Mouse (Mus musculus) liver, embryonic 16.5 days (tissue): ENCODE data around the gene Cab39. TPM values are rescaled to one million over a fixed set of nuclear protein-coding genes. Genes with fewer than 3 reads are reported as not detected.

Source experiments
- ATAC-seq: fragments of 200-750 bp; cut with Nextera tagmentation; 2 replicates; pipeline ENCODE4 v1.8.0; 2017; ENCODE audit warnings: low read depth, mild to moderate bottlenecking, moderate number of reproducible peaks, moderate library complexity
- H3K27ac ChIP-seq: fragments of 300-500 bp; sonication (generic); 2 replicates; pipeline ENCODE4 v1.5.1; 2014; ENCODE audit warnings: mild to moderate bottlenecking, low read length
- H3K27me3 ChIP-seq: fragments of 300-500 bp; sonication (generic); 2 replicates; pipeline ENCODE4 v1.6.1; 2014; ENCODE audit warnings: low read depth, low read length, mixed read lengths; ENCODE audit not compliant: control insufficient read depth, insufficient read depth
- H3K36me3 ChIP-seq: fragments of 300-500 bp; sonication (generic); 2 replicates; pipeline ENCODE4 v1.6.1; 2014; ENCODE audit warnings: mild to moderate bottlenecking; ENCODE audit not compliant: control insufficient read depth, insufficient read depth
- H3K4me1 ChIP-seq: fragments of 300-500 bp; sonication (generic); 2 replicates; pipeline ENCODE4 v1.6.1; 2014; ENCODE audit warnings: low read depth, low read length, mixed read lengths; ENCODE audit not compliant: control insufficient read depth
- H3K4me2 ChIP-seq: fragments of 300-500 bp; sonication (generic); 2 replicates; pipeline ENCODE4 v1.6.1; 2014; ENCODE audit warnings: low read depth, low read length, mixed read lengths
- H3K4me3 ChIP-seq: fragments of 300-500 bp; sonication (generic); 2 replicates; pipeline ENCODE4 v1.5.1; 2014; ENCODE audit warnings: low read depth, mild to moderate bottlenecking, low read length
- H3K9ac ChIP-seq: fragments of 300-500 bp; sonication (generic); 2 replicates; pipeline ENCODE4 v1.6.1; 2014; ENCODE audit warnings: low read depth, low read length
- H3K9me3 ChIP-seq: fragments of 300-500 bp; sonication (generic); replicated peaks from 2 replicates; pipeline ENCODE4 v1.6.1; 2016; ENCODE audit warnings: low read length; ENCODE audit not compliant: control insufficient read depth
- WGBS: fragments of 180-500 bp; shearing (Covaris S2); extraction: QIAGEN DNeasy Blood & Tissue Kit; methylation state at CpG from one replicate; pipeline ENCODE4 v1.1.7; 2014; ENCODE audit not compliant: insufficient replicate concordance; 5-methylcytosine and 5-hydroxymethylcytosine counted together
- polyA plus RNA-seq: library from polyadenylated mRNA; unstranded; fragments of >200 nt; fragmentation: Nextera tagmentation; extraction: Ambion mirVana; gene quantifications from 2 replicates; pipeline ENCODE4 v1.2.1, GENCODE M21; 2015

The Cab39 gene
- polyA plus RNA-seq, 1 experiment from 2014 or later = 11.2 TPM

DNA sequence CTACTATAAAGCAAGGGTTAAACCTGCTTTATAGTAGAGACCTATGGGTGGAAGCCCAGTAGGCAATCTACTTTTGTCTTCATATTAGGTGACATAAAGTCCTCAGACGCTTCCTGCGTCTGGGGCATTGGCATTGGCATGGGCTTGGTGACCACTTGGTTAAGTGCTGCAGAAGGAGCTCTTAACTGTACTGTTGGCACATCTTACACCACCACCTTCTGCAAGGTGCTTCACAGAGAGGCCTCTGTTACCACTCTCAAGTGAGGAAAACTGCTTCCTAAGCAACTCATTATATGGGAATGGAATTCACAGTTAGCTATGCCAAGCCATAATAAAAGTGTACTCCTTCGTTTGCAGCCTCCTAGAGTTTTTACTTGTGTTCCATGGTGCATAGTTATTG is 31.7 kb downstream of the Cab39 start:
- Histone ChIP-seq H3K27ac (no peak overlapping the region), H3K4me1 (no peaks in the 10 kb centered on the region), H3K9me3 (no peaks in the 10 kb centered on the region), H3K36me3 (peaks cover 18% of the 10 kb centered on the region), H3K9ac (no peak overlapping the region), H3K4me2 (no peak overlapping the region), H3K4me3 (no peak overlapping the region), H3K27me3 (no peaks in the 10 kb centered on the region)
- ATAC-seq = no peak
- 77% methylated on average over 3 of the region's 3 CpGs for WGBS

GRCm38 (mm10) chr1:85827166-85827565 is 33.9 kb downstream of the Cab39 start:
- Histone ChIP-seq H3K36me3 (peaks cover 7% of the 10 kb centered on the region; the same call in 1 of the 2 replicates), H3K27me3 (no peaks in the 10 kb centered on the region)

GRCm38 (mm10) chr1:85829016-85829415 is 35.8 kb downstream of the Cab39 start:
- no peaks in the 10 kb centered on the region for H3K9me3 ChIP-seq
- no peak overlapping the region for H3K4me2 ChIP-seq
- no peak overlapping the region for H3K9ac ChIP-seq
- no peak overlapping the region for H3K4me3 ChIP-seq
- no peak overlapping the region for H3K27ac ChIP-seq
- WGBS = 79% methylated on average over 1 of the region's 1 CpGs
- no peak for ATAC-seq
- 0 out of 2 replicates have a peak, but pooled peaks cover 3% of the 10 kb centered on the region for H3K36me3 ChIP-seq
- H3K4me1 ChIP-seq = no peaks in the 10 kb centered on the region
- H3K27me3 ChIP-seq = no peaks in the 10 kb centered on the region

More at GRCm38 (mm10) chr1:85827166-85827565, 33.9 kb downstream of the Cab39 start:
- Histone ChIP-seq H3K9ac (no peak overlapping the region), H3K27ac (no peak overlapping the region), H3K4me3 (no peak overlapping the region), H3K9me3 (no peaks in the 10 kb centered on the region), H3K4me2 (no peak overlapping the region), H3K4me1 (no peaks in the 10 kb centered on the region)
- ATAC-seq = no peak
- 78% methylated on average over 5 of the region's 5 CpGs for WGBS

DNA sequence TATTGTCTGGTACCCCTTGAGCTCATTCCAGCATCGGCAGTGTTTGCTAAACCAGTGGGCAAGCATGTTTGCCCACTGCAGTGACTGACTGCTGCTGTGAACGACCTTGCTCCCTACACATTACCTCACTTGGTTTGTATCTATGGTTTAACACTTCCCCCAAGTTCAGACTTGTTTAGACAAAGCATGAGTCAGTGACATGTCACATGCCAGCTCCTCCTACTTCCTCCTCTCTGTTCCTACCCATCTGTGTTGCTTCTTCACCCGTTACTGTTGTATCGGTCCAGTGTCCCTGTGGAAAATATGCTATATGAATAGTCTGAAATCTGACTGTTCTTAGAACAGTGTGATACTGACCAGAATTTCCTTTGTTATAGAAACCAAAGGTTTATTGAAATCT is 44.8 kb downstream of the Cab39 start:
- H3K4me3 ChIP-seq = no peak overlapping the region
- WGBS = 31% methylated on average over 4 of the region's 4 CpGs
- H3K9ac ChIP-seq = no peak overlapping the region
- peaks cover 18% of the 10 kb centered on the region for H3K4me1 ChIP-seq
- 0 out of 2 replicates have a peak, but pooled peaks cover 2% of the 10 kb centered on the region for H3K36me3 ChIP-seq
- no peaks in the 10 kb centered on the region for H3K27me3 ChIP-seq
- peak; percentile 88 for ATAC-seq
- H3K9me3 ChIP-seq = no peaks in the 10 kb centered on the region
- H3K27ac ChIP-seq = peak overlapping the region; percentile 63
- H3K4me2 ChIP-seq = no peak overlapping the region

DNA sequence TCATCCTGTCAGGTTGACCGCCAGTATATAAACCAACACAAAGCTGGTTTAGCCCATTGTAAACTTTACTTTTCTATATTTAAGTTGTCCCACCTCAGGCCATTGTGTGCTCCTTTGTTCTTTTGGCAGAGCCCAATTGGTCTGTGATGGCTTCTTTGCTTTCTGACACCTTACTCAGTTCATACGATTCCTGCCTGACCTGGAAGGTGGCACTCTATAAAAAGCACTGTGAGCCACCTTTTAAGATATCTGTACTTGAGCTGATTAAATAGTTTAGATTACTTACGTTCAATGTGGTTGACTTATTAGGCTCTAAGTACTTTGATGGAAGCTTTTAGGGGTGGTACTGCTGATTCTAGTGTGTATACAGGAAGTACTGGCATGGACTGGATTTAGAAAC is 46.1 kb downstream of the Cab39 start:
- no peaks in the 10 kb centered on the region for H3K27me3 ChIP-seq
- H3K9ac ChIP-seq = no peak overlapping the region
- H3K9me3 ChIP-seq = no peaks in the 10 kb centered on the region
- H3K4me1 ChIP-seq = peaks cover 18% of the 10 kb centered on the region
- H3K27ac ChIP-seq = no peak overlapping the region
- no peak overlapping the region for H3K4me2 ChIP-seq
- no peak for ATAC-seq
- H3K4me3 ChIP-seq = no peak overlapping the region
- WGBS = 61% methylated on average over 3 of the region's 3 CpGs
- 0 out of 2 replicates have a peak, but pooled peaks cover 7% of the 10 kb centered on the region for H3K36me3 ChIP-seq

GRCm38 (mm10) chr1:85839790-85840189 is 46.5 kb downstream of the Cab39 start:
- no peak overlapping the region for H3K4me2 ChIP-seq
- 38% methylated on average over 1 of the region's 1 CpGs for WGBS
- 0 out of 2 replicates have a peak, but pooled peaks cover 7% of the 10 kb centered on the region for H3K36me3 ChIP-seq
- H3K4me3 ChIP-seq = no peak overlapping the region
- H3K9ac ChIP-seq = no peak overlapping the region
- H3K4me1 ChIP-seq = peaks cover 18% of the 10 kb centered on the region
- H3K27ac ChIP-seq = no peak overlapping the region
- no peaks in the 10 kb centered on the region for H3K9me3 ChIP-seq
- no peaks in the 10 kb centered on the region for H3K27me3 ChIP-seq
- no peak for ATAC-seq

GRCm38 (mm10) chr1:85840421-85840820 is 47.2 kb downstream of the Cab39 start:
- Histone ChIP-seq H3K4me3 (no peak overlapping the region), H3K36me3 (0 out of 2 replicates have a peak, but pooled peaks cover 6% of the 10 kb centered on the region), H3K4me1 (peaks cover 18% of the 10 kb centered on the region), H3K27ac (no peak overlapping the region; the same call in 1 of the 2 replicates), H3K27me3 (no peaks in the 10 kb centered on the region), H3K4me2 (no peak overlapping the region), H3K9ac (no peak overlapping the region), H3K9me3 (no peaks in the 10 kb centered on the region)
- WGBS = 77% methylated on average over 4 of the region's 4 CpGs
- ATAC-seq = no peak

- Histone ChIP-seq H3K4me1 (peaks cover 15% of the 10 kb centered on the region), H3K9ac (no peak overlapping the region), H3K36me3 (peaks cover 6% of the 10 kb centered on the region), H3K27me3 (no peaks in the 10 kb centered on the region), H3K4me3 (no peak overlapping the region), H3K4me2 (no peak overlapping the region), H3K9me3 (no peaks in the 10 kb centered on the region), H3K27ac (no peak overlapping the region)
- ATAC-seq = no peak
Observed at GRCm38 (mm10) chr1:85842251-85842650, 49.0 kb downstream of the Cab39 start.

DNA sequence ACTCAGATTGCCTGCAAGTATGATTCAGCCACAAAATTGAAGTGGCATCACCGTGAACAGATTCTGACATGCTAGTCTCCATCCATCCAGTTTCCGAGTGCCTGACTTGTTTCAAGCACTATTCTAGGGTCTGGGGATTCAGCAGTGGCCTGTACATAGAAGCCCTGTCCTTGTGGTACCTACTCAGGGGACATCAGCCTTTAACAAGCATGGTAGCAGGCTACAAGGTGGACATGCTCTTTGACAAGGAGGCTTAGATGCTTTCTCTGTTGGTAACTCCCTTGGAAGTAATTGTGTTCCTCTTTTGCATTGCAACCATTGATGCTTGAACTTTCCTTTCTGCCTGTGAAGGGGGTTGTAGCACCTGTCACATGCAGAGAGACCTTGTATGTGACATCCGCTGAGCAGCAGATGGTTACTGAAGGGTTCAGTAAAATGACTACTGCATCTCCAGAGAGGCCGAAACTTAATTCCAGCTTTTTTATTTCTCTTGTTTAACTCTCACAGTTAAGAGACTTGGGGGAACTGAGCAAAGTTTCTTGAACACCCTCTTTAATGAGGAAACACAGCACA is 50.1 kb downstream of the Cab39 start:
- Histone ChIP-seq H3K27me3 (no peaks in the 10 kb centered on the region), H3K9me3 (no peaks in the 10 kb centered on the region), H3K27ac (no peak overlapping the region), H3K4me1 (peaks cover 11% of the 10 kb centered on the region), H3K4me3 (no peak overlapping the region), H3K36me3 (peaks cover 11% of the 10 kb centered on the region), H3K4me2 (no peak overlapping the region), H3K9ac (no peak overlapping the region)
- 80% methylated on average over 4 of the region's 4 CpGs for whole genome bisulfite sequencing
- ATAC-seq = no peak
